Mouse (Mus musculus): ENCODE measurements around the gene Epha2.

DNA sequence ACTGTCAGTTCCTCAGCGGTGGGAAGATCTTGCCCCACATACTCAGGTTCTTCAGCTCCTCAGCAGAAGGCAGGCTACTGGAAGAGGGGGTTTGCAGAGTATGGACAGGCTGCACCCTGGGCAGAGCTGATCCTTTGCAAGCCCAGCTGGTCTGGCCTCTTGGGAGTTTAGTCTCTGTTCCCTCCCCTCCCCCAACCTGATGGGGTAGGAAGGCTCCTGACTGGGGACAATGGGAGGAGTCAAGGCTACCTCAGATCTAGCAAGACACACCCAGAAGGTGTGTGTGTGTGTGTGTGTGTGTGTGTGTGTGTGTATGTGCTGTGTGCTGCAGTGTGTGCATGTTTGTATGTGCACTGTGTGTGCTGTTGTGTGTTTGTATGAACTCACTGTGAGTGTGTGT is 37.8 kb downstream of the Epha2 start:
- TF ChIP-seq CTCF (IDR thresholded peaks at IDR 0.05) (no peak), EP300 (IDR thresholded peaks at IDR 0.05) (no peak)

Data from lung, postnatal 0 days (tissue).